Mouse (Mus musculus) CH12.LX (cell line): ENCODE results near the gene Hnf1a. TPM values are rescaled to one million over a fixed set of nuclear protein-coding genes. Genes with fewer than 3 reads are reported as not detected.
"Not testable (repeated sequence)": the region's sequence is repeated elsewhere in the genome, so short reads cannot be mapped to it uniquely, and the experiment has no call there.

Source experiments
- DNase-seq: peaks from one replicate; pipeline ENCODE4 v3.0.0-alpha.2; 2013; ENCODE audit errors: extremely low read depth
- H3K27ac ChIP-seq: 2 replicates; pipeline ENCODE4 v1.5.1; 2012; ENCODE audit warnings: low read depth, mild to moderate bottlenecking, control low read depth, moderate library complexity; ENCODE audit not compliant: insufficient read depth
- H3K27me3 ChIP-seq: replicated peaks from 2 replicates; pipeline ENCODE3; 2012; ENCODE audit warnings: inconsistent platforms
- H3K36me3 ChIP-seq, 2 experiments: replicated peaks in 1 of 2; 2 replicates each; pipeline versions ENCODE3 to v1.6.1; 2012; ENCODE audit warnings: inconsistent platforms in 1 of 2, low read length in 1 of 2, mild to moderate bottlenecking in 1 of 2, mixed read lengths in 1 of 2, moderate library complexity in 1 of 2; ENCODE audit not compliant: control insufficient read depth in 1 of 2, insufficient read depth in 1 of 2
- H3K4me1 ChIP-seq, 2 experiments: 2 replicates each; pipeline ENCODE4 v1.6.1; 2012; ENCODE audit warnings: inconsistent platforms in 1 of 2, moderate library complexity in 1 of 2; ENCODE audit not compliant: insufficient read depth in 2 of 2, control insufficient read depth in 1 of 2
- H3K4me2 ChIP-seq: 2 replicates; pipeline ENCODE4 v1.6.1; 2012; ENCODE audit warnings: low read depth, mild to moderate bottlenecking, control low read depth; ENCODE audit not compliant: poor library complexity, insufficient read depth, severe bottlenecking
- H3K4me3 ChIP-seq, 3 experiments: fragments of 150-350 bp in 1 of 3; sonication (generic) in 1 of 3; replicated peaks in 1 of 3; 2 replicates each; pipeline versions ENCODE3 to v1.5.1; 2011 to 2012; ENCODE audit warnings: low read depth in 2 of 3, low read length in 2 of 3, mild to moderate bottlenecking in 2 of 3, moderate library complexity in 2 of 3, control low read depth in 1 of 3, improper control_type of control experiment in 1 of 3, inconsistent platforms in 1 of 3, mixed read lengths in 1 of 3; ENCODE audit not compliant: poor library complexity in 1 of 3
- H3K79me2 ChIP-seq: replicated peaks from 2 replicates; pipeline ENCODE4 v1.6.1; 2012; ENCODE audit warnings: mild to moderate bottlenecking, moderate library complexity; ENCODE audit not compliant: control insufficient read depth, poor library complexity, insufficient read depth, severe bottlenecking; ENCODE audit errors: extremely low read depth
- H3K9ac ChIP-seq: 2 replicates; pipeline ENCODE4 v1.6.1; 2012; ENCODE audit warnings: low read depth, mild to moderate bottlenecking, control low read depth, moderate library complexity; ENCODE audit not compliant: insufficient read depth
- H3K9me3 ChIP-seq: replicated peaks from 2 replicates; pipeline ENCODE3; 2012; ENCODE audit warnings: low read length, inconsistent platforms, mixed read lengths
- CHD1 ChIP-seq: IDR thresholded peaks from 2 replicates; pipeline ENCODE4 v1.6.1; 2012; ENCODE audit warnings: low read depth, low read length, improper control_type of control experiment, inconsistent platforms
- CTCF ChIP-seq, 2 experiments: IDR thresholded peaks in 1 of 2; conservative IDR thresholded peaks in 1 of 2; 2 replicates each; pipeline ENCODE4 v1.5.1; 2011 to 2012; ENCODE audit warnings: low read depth in 2 of 2, low read length in 2 of 2, improper control_type of control experiment in 1 of 2, inconsistent platforms in 1 of 2, mild to moderate bottlenecking in 1 of 2, moderate library complexity in 1 of 2
- ELF1 ChIP-seq: IDR thresholded peaks from 2 replicates; pipeline ENCODE4 v1.6.1; 2014; ENCODE audit warnings: low read depth, mild to moderate bottlenecking, inconsistent platforms, low read length, improper control_type of control experiment
- HCFC1 ChIP-seq: IDR thresholded peaks from 2 replicates; pipeline ENCODE4 v1.6.1; 2012; ENCODE audit warnings: low read depth, mild to moderate bottlenecking, inconsistent platforms, low read length, improper control_type of control experiment
- IRF4 ChIP-seq: IDR thresholded peaks from 2 replicates; pipeline ENCODE4 v1.6.1; 2014; ENCODE audit warnings: low read depth, mild to moderate bottlenecking, inconsistent platforms, low read length, improper control_type of control experiment
- JUND ChIP-seq: conservative IDR thresholded peaks from 2 replicates; pipeline ENCODE4 v1.6.1; 2011; ENCODE audit warnings: low read depth, low read length, improper control_type of control experiment
- KAT2A ChIP-seq: IDR thresholded peaks from 2 replicates; pipeline ENCODE4 v1.6.1; 2012; ENCODE audit warnings: low read length, improper control_type of control experiment, inconsistent platforms; ENCODE audit not compliant: insufficient replicate concordance
- MEF2A ChIP-seq: IDR thresholded peaks from 2 replicates; pipeline ENCODE4 v1.6.1; 2014; ENCODE audit warnings: low read depth, mild to moderate bottlenecking, inconsistent platforms, low read length, improper control_type of control experiment, borderline replicate concordance
- MYC ChIP-seq: IDR thresholded peaks from 2 replicates; pipeline ENCODE4 v1.6.1; 2011; ENCODE audit warnings: low read depth, mild to moderate bottlenecking, improper control_type of control experiment, low read length
- NRF1 ChIP-seq: IDR thresholded peaks from 2 replicates; pipeline ENCODE4 v1.6.1; 2014; ENCODE audit warnings: low read depth, mild to moderate bottlenecking, inconsistent platforms, low read length, improper control_type of control experiment, moderate library complexity
- PAX5 ChIP-seq: IDR thresholded peaks from 2 replicates; pipeline ENCODE4 v1.6.1; 2012; ENCODE audit warnings: low read length, inconsistent platforms, mixed read lengths
- POLR2A ChIP-seq: IDR thresholded peaks from 2 replicates; pipeline ENCODE4 v1.6.1; 2011; ENCODE audit warnings: low read depth, mild to moderate bottlenecking, improper control_type of control experiment, low read length
- RAD21 ChIP-seq: IDR thresholded peaks from 2 replicates; pipeline ENCODE4 v1.6.1; 2011; ENCODE audit warnings: low read depth, mild to moderate bottlenecking, low read length, improper control_type of control experiment, moderate library complexity
- RCOR1 ChIP-seq: conservative IDR thresholded peaks from 2 replicates; pipeline ENCODE4 v1.6.1; 2012; ENCODE audit warnings: low read depth, mild to moderate bottlenecking, inconsistent platforms, low read length, improper control_type of control experiment
- SIN3A ChIP-seq: IDR thresholded peaks from 2 replicates; pipeline ENCODE4 v1.6.1; 2012; ENCODE audit warnings: low read length, improper control_type of control experiment, inconsistent platforms
- USF1 ChIP-seq: IDR thresholded peaks from 2 replicates; pipeline ENCODE4 v1.6.1; 2014; ENCODE audit warnings: low read depth, mild to moderate bottlenecking, inconsistent platforms, low read length, improper control_type of control experiment
- USF2 ChIP-seq: conservative IDR thresholded peaks from 2 replicates; pipeline ENCODE4 v1.6.1; 2011; ENCODE audit warnings: low read depth, low read length, improper control_type of control experiment
- ZC3H11A ChIP-seq: IDR thresholded peaks from 2 replicates; pipeline ENCODE4 v1.6.1; 2012; ENCODE audit warnings: low read depth, mild to moderate bottlenecking, inconsistent platforms, low read length, improper control_type of control experiment
- ZKSCAN1 ChIP-seq: IDR thresholded peaks from 2 replicates; pipeline ENCODE4 v1.6.1; 2012; ENCODE audit warnings: low read depth, inconsistent platforms, low read length, improper control_type of control experiment, borderline replicate concordance
- ZNF384 ChIP-seq: IDR thresholded peaks from 2 replicates; pipeline ENCODE4 v1.6.1; 2012; ENCODE audit warnings: low read depth, low read length, improper control_type of control experiment, inconsistent platforms
- dilution Hi-C: fragments of 300-500 bp; cut with MboI; formaldehyde crosslinking; loops from 2 replicates; pipeline ENCODE4 v1.14.3; 2020; ENCODE audit warnings: low sequenced_read_pairs; ENCODE audit not compliant: extremely low pct_unique_long_range_greater_than_20kb, extremely low pct_ligation_motif_present
- in situ Hi-C: fragments of 300-500 bp; cut with MboI; formaldehyde crosslinking; loops from 3 replicates; pipeline ENCODE4 v1.14.3; 2019; ENCODE audit warnings: low sequenced_read_pairs, low pct_ligation_motif_present, low pct_unique_long_range_greater_than_20kb, mixed read lengths
- polyA plus RNA-seq: library from polyadenylated mRNA; unstranded; fragments of >175 nt; gene quantifications from 2 replicates; pipeline ENCODE4 v1.2.1, GENCODE M21; 2012; ENCODE audit warnings: low read depth; ENCODE audit not compliant: insufficient read length
- total RNA-seq, 2 experiments: library from RNA; depleted of rRNA; stranded (reverse); fragments of 300-350 nt in 1 of 2; fragments of >200 nt in 1 of 2; gene quantifications; 2 replicates each; pipeline ENCODE4 v1.2.3; 2012 to 2014

Gene Hnf1a
- total and polyA plus RNA-seq, 3 experiments = not detected

DNA sequence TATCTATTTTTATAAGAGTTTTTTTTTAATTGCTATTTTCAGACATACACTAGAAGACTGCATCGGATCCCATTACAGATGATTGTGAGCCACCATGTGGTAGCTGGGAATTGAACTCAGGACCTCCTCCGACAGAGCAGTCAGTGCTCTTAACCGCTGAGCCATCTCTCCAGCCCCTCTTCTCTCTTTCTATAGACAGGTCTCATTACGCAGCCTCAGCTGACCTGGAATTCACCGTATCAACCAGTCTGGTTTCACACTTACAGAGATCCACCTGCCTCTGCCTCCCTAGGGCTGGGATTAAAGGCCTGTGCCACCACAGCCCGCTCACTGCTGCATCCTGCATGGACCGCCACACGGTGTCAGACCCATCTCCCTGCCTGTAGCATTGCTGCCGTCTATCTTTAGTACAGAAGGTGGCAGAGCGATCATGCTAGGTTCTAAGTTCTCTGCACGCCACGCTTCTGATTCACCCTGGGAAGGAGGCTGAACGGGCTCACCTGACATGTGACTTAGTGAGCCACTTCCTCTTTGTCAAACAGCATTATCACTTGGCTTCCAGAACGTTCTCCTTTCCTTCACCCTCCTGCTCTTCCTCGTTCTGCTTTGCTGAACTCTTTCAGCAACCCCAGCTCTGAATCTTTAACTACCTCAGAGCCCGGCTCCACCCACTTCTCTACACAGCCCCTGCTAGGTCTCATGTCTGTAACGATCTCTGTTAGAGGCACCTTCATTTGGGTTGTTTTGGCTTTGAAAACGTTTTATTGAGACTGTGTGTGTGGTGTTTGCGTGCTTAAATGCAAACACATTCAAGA, 49.1 kb downstream of the Hnf1a start (continued):
- peak; percentile 75 for TF ChIP-seq MEF2A
- peak; percentile 50 for TF ChIP-seq HCFC1
- peak in 1 of 2 experiments; percentile 62; a peak in 2 of 4 replicates for TF ChIP-seq CTCF (conservative IDR thresholded peaks at IDR 0.05 in 1 of 2, IDR thresholded peaks at IDR 0.05 in 1 of 2; ENCODE audit: low read depth in 2 of 2, low read length in 2 of 2)
- peak; percentile 52 for TF ChIP-seq JUND
- peak; percentile 31 for TF ChIP-seq RAD21
- TF ChIP-seq ZC3H11A = no peak
- peak; percentile 73 for TF ChIP-seq ELF1
- 0 out of 2 replicates have a peak, but pooled peaks have one; percentile 2 for TF ChIP-seq ZNF384
- peak; percentile 69 for TF ChIP-seq IRF4
- TF ChIP-seq USF2 = no peak
- TF ChIP-seq SIN3A = peak; percentile 84; the same call in 1 of the 2 replicates
- peak; percentile 90 for TF ChIP-seq MYC
- peak; percentile 52 for TF ChIP-seq USF1
- TF ChIP-seq POLR2A = no peak
- no peak for TF ChIP-seq NRF1
- no peak for TF ChIP-seq CHD1
- TF ChIP-seq ZKSCAN1 = no peak
- TF ChIP-seq PAX5 = no peak
- no peak for TF ChIP-seq KAT2A
- TF ChIP-seq RCOR1 = no peak

- H3K4me1 ChIP-seq = peaks cover 11 to 26% of the 10 kb centered on the region in 2 experiments
- H3K27ac ChIP-seq, H3K27me3 ChIP-seq, H3K9me3 ChIP-seq, H3K4me3 ChIP-seq, H3K79me2 ChIP-seq, H3K9ac ChIP-seq, dilution Hi-C loops, DNase-seq, H3K36me3 ChIP-seq, H3K4me2 ChIP-seq: not testable (repeated sequence)
- in situ Hi-C loops = loop anchor here (25.0 kb wide), 1 partner anchor 205 kb away; the partner anchor contains the start of gene Tchp
These were observed 53.5 kb downstream of the Hnf1a start for GRCm38 (mm10) chr5:114917357-114917756.
